Mouse (Mus musculus): ENCODE data around the gene Fcna. TPM values are rescaled to one million over a fixed set of nuclear protein-coding genes. Genes with fewer than 3 reads are reported as not detected.

Fcna gene
- polyA plus RNA-seq, 1 experiment from 2014 or later, result 12.7 TPM

GRCm38 (mm10) chr2:25588227-25588907, 39.5 kb downstream of the Fcna start:
- Histone ChIP-seq H3K79me2 (ENCODE audit: inconsistent target) (no peaks in the 10 kb centered on the region), H3K36me3 (ENCODE audit: inconsistent target) (peaks cover 36% of the 10 kb centered on the region), H3K4me3 (ENCODE audit: inconsistent target) (no peak overlapping the region), H3K27ac (peak overlapping the region; percentile 79)
- 82% methylated on average over 8 of the region's 8 CpGs for WGBS (ENCODE audit: missing documents)

GRCm38 (mm10) chr2:25587290-25587689, 40.5 kb downstream of the Fcna start:
- no peaks in the 10 kb centered on the region for H3K79me2 ChIP-seq (ENCODE audit: inconsistent target)
- H3K4me3 ChIP-seq (ENCODE audit: inconsistent target), result no peak overlapping the region
- 96% methylated on average over 8 of the region's 8 CpGs for WGBS (ENCODE audit: missing documents)
- H3K27ac ChIP-seq, result peak overlapping the region; percentile 79
- H3K36me3 ChIP-seq (ENCODE audit: inconsistent target), result peaks cover 30% of the 10 kb centered on the region

GRCm38 (mm10) chr2:25585601-25586000, 42.2 kb downstream of the Fcna start:
- Histone ChIP-seq H3K36me3 (ENCODE audit: inconsistent target) (peaks cover 27% of the 10 kb centered on the region), H3K79me2 (ENCODE audit: inconsistent target) (no peaks in the 10 kb centered on the region), H3K4me3 (ENCODE audit: inconsistent target) (no peak overlapping the region), H3K27ac (no peak overlapping the region)
- WGBS (ENCODE audit: missing documents), result 88% methylated on average over 3 of the region's 3 CpGs

- no peaks in the 10 kb centered on the region for H3K79me2 ChIP-seq (ENCODE audit: inconsistent target)
- 100% methylated on average over 4 of the region's 4 CpGs for WGBS (ENCODE audit: missing documents)
- H3K36me3 ChIP-seq (ENCODE audit: inconsistent target), result peaks cover 27% of the 10 kb centered on the region
- no peak overlapping the region for H3K4me3 ChIP-seq (ENCODE audit: inconsistent target)
- H3K27ac ChIP-seq, result no peak overlapping the region
These were observed 43.0 kb downstream of the Fcna start for GRCm38 (mm10) chr2:25584856-25585255.

- WGBS (ENCODE audit: missing documents), result 97% methylated on average over 3 of the region's 3 CpGs
- H3K4me3 ChIP-seq (ENCODE audit: inconsistent target), result no peak overlapping the region
- H3K36me3 ChIP-seq (ENCODE audit: inconsistent target), result peaks cover 27% of the 10 kb centered on the region
- H3K27ac ChIP-seq, result no peak overlapping the region
- no peaks in the 10 kb centered on the region for H3K79me2 ChIP-seq (ENCODE audit: inconsistent target)
These were observed 43.7 kb downstream of the Fcna start for GRCm38 (mm10) chr2:25584152-25584551.

GRCm38 (mm10) chr2:25583571-25583970, 44.3 kb downstream of the Fcna start:
- 76% methylated on average over 3 of the region's 4 CpGs for WGBS (ENCODE audit: missing documents)
- Histone ChIP-seq H3K79me2 (ENCODE audit: inconsistent target) (no peaks in the 10 kb centered on the region), H3K36me3 (ENCODE audit: inconsistent target) (peaks cover 27% of the 10 kb centered on the region), H3K27ac (no peak overlapping the region), H3K4me3 (ENCODE audit: inconsistent target) (no peak overlapping the region)

- no peak overlapping the region for H3K27ac ChIP-seq
- no peak overlapping the region for H3K4me3 ChIP-seq (ENCODE audit: inconsistent target)
- H3K36me3 ChIP-seq (ENCODE audit: inconsistent target), result peaks cover 27% of the 10 kb centered on the region
- WGBS (ENCODE audit: missing documents), result 96% methylated on average over 6 of the region's 6 CpGs
- H3K79me2 ChIP-seq (ENCODE audit: inconsistent target), result no peaks in the 10 kb centered on the region
These were observed 44.7 kb downstream of the Fcna start for GRCm38 (mm10) chr2:25583120-25583481.

- H3K4me3 ChIP-seq (ENCODE audit: inconsistent target), result no peak overlapping the region
- H3K36me3 ChIP-seq (ENCODE audit: inconsistent target), result peaks cover 27% of the 10 kb centered on the region
- H3K27ac ChIP-seq, result no peak overlapping the region
- WGBS (ENCODE audit: missing documents), result 46% methylated on average over 12 of the region's 12 CpGs
- no peaks in the 10 kb centered on the region for H3K79me2 ChIP-seq (ENCODE audit: inconsistent target)
These were observed 45.2 kb downstream of the Fcna start for GRCm38 (mm10) chr2:25582466-25583119.

- Histone ChIP-seq H3K4me3 (ENCODE audit: inconsistent target) (no peak overlapping the region), H3K36me3 (ENCODE audit: inconsistent target) (peaks cover 27% of the 10 kb centered on the region), H3K79me2 (ENCODE audit: inconsistent target) (no peaks in the 10 kb centered on the region), H3K27ac (0 out of 2 replicates have a peak overlapping the region, but pooled peaks have one; percentile 10)
- 5% methylated on average over 6 of the region's 6 CpGs for WGBS (ENCODE audit: missing documents)
These were observed 45.9 kb downstream of the Fcna start for GRCm38 (mm10) chr2:25581901-25582301.

GRCm38 (mm10) chr2:25581294-25581864, 46.5 kb downstream of the Fcna start, which contains the start of gene Ajm1:
Gene Ajm1, minus strand, starts transcription at chr2:25581757.
- peak within 1 kb of the TSS; percentile 8; the same call in 1 of the 2 replicates for H3K4me3 ChIP-seq (ENCODE audit: inconsistent target)
- H3K36me3 ChIP-seq (ENCODE audit: inconsistent target), result peaks cover 27% of the 10 kb centered on the region
- H3K79me2 ChIP-seq (ENCODE audit: inconsistent target), result no peaks in the 10 kb centered on the region
- 9% methylated on average over 19 of the region's 19 CpGs for WGBS (ENCODE audit: missing documents)
- 0 out of 2 replicates have a peak within 1 kb of the TSS, but pooled peaks have one; percentile 10 for H3K27ac ChIP-seq

GRCm38 (mm10) chr2:25580621-25581101, 47.2 kb downstream of the Fcna start:
- no peak overlapping the region for H3K27ac ChIP-seq
- no peak overlapping the region for H3K4me3 ChIP-seq (ENCODE audit: inconsistent target)
- no peaks in the 10 kb centered on the region for H3K79me2 ChIP-seq (ENCODE audit: inconsistent target)
- WGBS (ENCODE audit: missing documents), result 42% methylated on average over 4 of the region's 6 CpGs
- peaks cover 26% of the 10 kb centered on the region for H3K36me3 ChIP-seq (ENCODE audit: inconsistent target)

GRCm38 (mm10) chr2:25579737-25580460, 47.9 kb downstream of the Fcna start:
- Histone ChIP-seq H3K4me3 (ENCODE audit: inconsistent target) (no peak overlapping the region), H3K36me3 (ENCODE audit: inconsistent target) (peaks cover 19% of the 10 kb centered on the region)

GRCm38 (mm10) chr2:25578796-25579736, 48.8 kb downstream of the Fcna start:
- no peak overlapping the region for H3K27ac ChIP-seq
- WGBS (ENCODE audit: missing documents), result 8% methylated on average over 68 of the region's 77 CpGs
- no peaks in the 10 kb centered on the region for H3K79me2 ChIP-seq (ENCODE audit: inconsistent target)
- H3K4me3 ChIP-seq (ENCODE audit: inconsistent target), result no peak overlapping the region
- peaks cover 10% of the 10 kb centered on the region for H3K36me3 ChIP-seq (ENCODE audit: inconsistent target)

More at GRCm38 (mm10) chr2:25579737-25580460, 47.9 kb downstream of the Fcna start:
- Histone ChIP-seq H3K27ac (no peak overlapping the region), H3K79me2 (ENCODE audit: inconsistent target) (no peaks in the 10 kb centered on the region)
- WGBS (ENCODE audit: missing documents), result 11% methylated on average over 27 of the region's 27 CpGs

Measured in macrophage (primary cell).